Mouse (Mus musculus): ENCODE data around the gene Foxr2. TPM values are rescaled to one million over a fixed set of nuclear protein-coding genes. Genes with fewer than 3 reads are reported as not detected.

The Foxr2 gene
- 1.0 and 1.2 TPM in 2 replicates for polyA plus RNA-seq (2014; fragmentation: Nextera tagmentation; extraction: Ambion mirVana)

DNA sequence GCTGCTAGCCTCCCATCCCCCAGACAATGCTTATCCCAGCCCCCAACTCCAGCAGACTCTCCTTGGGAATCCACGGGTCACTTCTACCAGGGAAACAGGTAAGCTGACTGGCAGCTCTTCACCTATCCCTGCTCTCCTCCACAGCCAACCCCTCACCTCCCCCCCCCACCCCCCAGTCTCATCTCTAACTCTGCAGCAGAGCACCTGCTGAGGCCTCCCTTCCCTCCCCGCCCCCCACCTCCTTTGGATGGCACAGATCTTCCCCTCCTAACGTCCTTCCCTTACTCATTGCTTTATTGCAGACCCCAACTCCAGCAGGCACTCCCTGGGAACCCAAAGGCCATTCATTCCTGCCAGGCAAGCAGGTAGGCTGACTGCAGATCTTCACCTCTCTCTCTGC, at the start of gene Foxr2:
TSS of gene Foxr2 (plus strand) at position 301 of the 400 bp plus-strand sequence.
- 23% methylated on average over 2 of the region's 3 CpGs for WGBS
- no peaks in the 10 kb centered on the region; the same call in 1 of the 2 replicates for H3K27me3 ChIP-seq (ENCODE audit: control insufficient read depth, insufficient read depth, low read length)
- no peak within 1 kb of the TSS for H3K27ac ChIP-seq
- no peak within 1 kb of the TSS for H3K4me3 ChIP-seq (replicated peaks; ENCODE audit: low read length)
- no peak within 1 kb of the TSS for H3K9ac ChIP-seq
- H3K4me2 ChIP-seq (replicated peaks) = no peak within 1 kb of the TSS
- ATAC-seq (ENCODE audit: low FRiP score) (no peak), DNase-seq (ENCODE audit: low spot score) (no peak)
- H3K4me1 ChIP-seq (replicated peaks; ENCODE audit: control insufficient read depth, insufficient read depth, low read length) = no peaks in the 10 kb centered on the region
- no peaks in the 10 kb centered on the region for H3K36me3 ChIP-seq (replicated peaks; ENCODE audit: control insufficient read depth, insufficient read depth)
- no peaks in the 10 kb centered on the region for H3K9me3 ChIP-seq (ENCODE audit: control insufficient read depth, low read length)

DNA sequence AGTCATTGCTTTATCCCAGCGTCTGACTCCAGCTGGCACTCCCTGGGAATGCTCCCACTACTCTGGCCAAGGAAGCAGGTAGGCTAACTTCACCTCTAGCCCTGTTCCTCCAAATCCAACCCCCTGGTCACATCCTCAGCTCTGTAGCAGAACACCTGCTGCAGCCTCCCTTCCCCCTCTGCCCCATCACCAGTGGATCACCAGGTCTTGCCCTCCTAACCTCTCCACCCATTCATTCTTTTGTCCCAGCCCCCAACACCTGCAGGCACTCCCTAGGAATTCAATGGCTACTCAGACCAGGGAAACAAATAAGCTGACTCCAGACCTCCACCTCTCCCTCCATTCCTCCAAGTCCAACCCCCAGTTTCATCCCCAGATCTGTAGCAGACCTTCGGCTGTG, 427 bp downstream of the Foxr2 start:
- H3K9me3 ChIP-seq (ENCODE audit: control insufficient read depth, low read length) = no peaks in the 10 kb centered on the region
- H3K4me3 ChIP-seq (replicated peaks; ENCODE audit: low read length) = no peak overlapping the region
- WGBS = 28% methylated on average over 2 of the region's 2 CpGs
- H3K36me3 ChIP-seq (replicated peaks; ENCODE audit: control insufficient read depth, insufficient read depth) = no peaks in the 10 kb centered on the region
- DNase-seq (ENCODE audit: low spot score) = no peak
- H3K4me1 ChIP-seq (replicated peaks; ENCODE audit: control insufficient read depth, insufficient read depth, low read length) = no peaks in the 10 kb centered on the region
- ATAC-seq (ENCODE audit: low FRiP score) = no peak
- H3K27ac ChIP-seq = no peak overlapping the region
- no peaks in the 10 kb centered on the region; the same call in 1 of the 2 replicates for H3K27me3 ChIP-seq (ENCODE audit: control insufficient read depth, insufficient read depth, low read length)
- no peak overlapping the region for H3K4me2 ChIP-seq (replicated peaks)
- no peak overlapping the region for H3K9ac ChIP-seq

DNA sequence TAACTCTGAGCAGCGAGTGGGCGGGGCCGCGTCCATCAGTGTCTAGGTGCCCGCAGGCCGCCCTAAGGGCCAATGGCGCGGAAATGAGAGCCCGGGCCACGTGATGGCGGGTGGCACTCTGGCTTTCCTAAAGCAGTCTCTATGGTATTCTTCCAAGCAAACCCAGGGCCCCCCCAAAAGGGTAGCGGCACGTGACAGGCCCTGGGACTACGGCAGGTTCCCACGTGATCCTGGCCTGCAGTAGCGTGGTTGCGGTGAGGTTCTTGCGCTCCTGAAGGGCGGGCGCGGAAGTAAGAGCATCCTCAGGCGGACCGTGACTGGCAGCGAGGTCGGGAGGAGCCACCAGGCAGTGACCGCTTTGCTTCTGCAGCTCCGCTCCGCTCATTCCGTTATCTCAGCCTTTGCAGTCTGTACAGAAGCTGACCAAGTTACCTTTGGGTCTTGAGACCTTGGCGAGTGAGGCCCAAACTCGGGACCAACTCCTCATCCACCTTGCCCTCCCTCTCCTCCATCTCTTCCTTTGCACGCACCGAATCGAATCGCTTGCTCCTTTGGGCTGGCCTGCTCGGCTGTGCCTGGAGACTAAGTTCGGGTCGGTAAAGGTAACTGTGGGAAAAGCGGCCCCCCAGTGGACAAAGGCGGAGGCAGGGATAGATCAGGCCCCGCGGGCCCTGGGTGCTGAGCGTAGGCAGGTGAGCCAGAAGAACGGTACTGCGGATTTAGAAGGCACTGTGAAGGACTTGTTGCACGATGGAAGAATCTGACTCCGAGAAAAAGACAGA, 21.3 kb downstream of the Foxr2 start, which contains the start of gene Rragb:
TSS of gene Rragb (plus strand) at position 248 of the 782 bp plus-strand sequence.
- Histone ChIP-seq H3K9ac (peak within 1 kb of the TSS; percentile 55), H3K27ac (peak within 1 kb of the TSS; percentile 51), H3K4me1 (replicated peaks; ENCODE audit: control insufficient read depth, insufficient read depth, low read length) (no peaks in the 10 kb centered on the region), H3K27me3 (ENCODE audit: control insufficient read depth, insufficient read depth, low read length) (no peaks in the 10 kb centered on the region; the same call in none of the 2 replicates), H3K4me3 (replicated peaks; ENCODE audit: low read length) (peak within 1 kb of the TSS; percentile 53), H3K36me3 (replicated peaks; ENCODE audit: control insufficient read depth, insufficient read depth) (no peaks in the 10 kb centered on the region), H3K9me3 (ENCODE audit: control insufficient read depth, low read length) (no peaks in the 10 kb centered on the region), H3K4me2 (replicated peaks) (peak within 1 kb of the TSS; percentile 58)
- ATAC-seq (ENCODE audit: low FRiP score) (peak; percentile 99), DNase-seq (ENCODE audit: low spot score) (peak; percentile 74)
- 16% methylated on average over 47 of the region's 47 CpGs for WGBS

DNA sequence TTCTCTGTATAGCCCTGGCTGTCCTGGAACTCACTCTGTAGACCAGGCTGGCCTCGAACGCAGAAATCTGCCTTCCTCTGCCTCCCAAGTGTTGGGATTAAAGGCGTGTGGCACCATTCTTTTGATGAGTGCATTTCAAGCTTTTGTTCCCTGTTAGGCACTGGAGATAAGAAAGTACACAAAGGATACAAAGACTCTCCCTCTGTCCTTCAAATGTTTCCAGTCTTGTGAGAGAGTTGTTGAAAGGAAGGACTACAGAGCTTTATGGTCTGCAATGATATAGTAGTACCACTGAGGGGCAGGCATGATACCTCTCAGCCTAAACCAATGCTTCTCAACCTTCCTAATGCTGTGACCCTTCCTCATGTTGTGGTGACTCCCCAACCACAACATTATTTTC, 24.1 kb downstream of the Foxr2 start:
- Histone ChIP-seq H3K27me3 (ENCODE audit: control insufficient read depth, insufficient read depth, low read length) (no peaks in the 10 kb centered on the region; the same call in none of the 2 replicates), H3K9ac (no peak overlapping the region), H3K27ac (no peak overlapping the region), H3K9me3 (ENCODE audit: control insufficient read depth, low read length) (no peaks in the 10 kb centered on the region), H3K4me2 (replicated peaks) (no peak overlapping the region), H3K36me3 (replicated peaks; ENCODE audit: control insufficient read depth, insufficient read depth) (no peaks in the 10 kb centered on the region), H3K4me3 (replicated peaks; ENCODE audit: low read length) (no peak overlapping the region), H3K4me1 (replicated peaks; ENCODE audit: control insufficient read depth, insufficient read depth, low read length) (no peaks in the 10 kb centered on the region)
- DNase-seq (ENCODE audit: low spot score) (no peak), ATAC-seq (ENCODE audit: low FRiP score) (no peak)
- WGBS = 66% methylated on average over 3 of the region's 3 CpGs

- H3K9ac ChIP-seq = no peak overlapping the region
- 11% methylated on average over 1 of the region's 1 CpGs for WGBS
- H3K36me3 ChIP-seq (replicated peaks; ENCODE audit: control insufficient read depth, insufficient read depth) = no peaks in the 10 kb centered on the region
- H3K4me2 ChIP-seq (replicated peaks) = no peak overlapping the region
- no peak overlapping the region for H3K4me3 ChIP-seq (replicated peaks; ENCODE audit: low read length)
- H3K27ac ChIP-seq = no peak overlapping the region
- no peaks in the 10 kb centered on the region for H3K9me3 ChIP-seq (ENCODE audit: control insufficient read depth, low read length)
- H3K4me1 ChIP-seq (replicated peaks; ENCODE audit: control insufficient read depth, insufficient read depth, low read length) = no peaks in the 10 kb centered on the region
- no peaks in the 10 kb centered on the region for H3K27me3 ChIP-seq (ENCODE audit: control insufficient read depth, insufficient read depth, low read length)
- no peak for DNase-seq (ENCODE audit: low spot score)
- ATAC-seq (ENCODE audit: low FRiP score) = no peak
Measured at GRCm38 (mm10) chrX:153151766-153152165, 33.2 kb downstream of the Foxr2 start.

DNA sequence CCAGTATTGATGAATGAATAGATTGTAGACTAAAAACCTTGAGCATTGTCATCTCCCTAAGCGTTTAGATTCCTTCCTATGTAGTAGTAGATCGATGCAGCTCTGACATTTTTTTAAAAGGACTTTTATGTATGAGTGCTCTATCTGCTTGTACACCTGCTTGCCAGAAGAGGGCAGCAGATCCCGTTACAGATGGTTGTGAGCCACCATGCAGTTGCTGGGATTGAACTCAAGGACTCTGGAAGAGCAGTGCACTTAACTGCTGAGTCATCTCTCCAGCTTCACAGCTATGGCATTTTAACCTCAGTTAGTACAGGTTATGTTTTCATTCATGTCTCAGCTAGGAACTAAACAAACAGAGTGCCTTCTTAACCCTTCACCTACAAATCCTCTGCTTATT, 36.7 kb downstream of the Foxr2 start:
- DNase-seq (ENCODE audit: low spot score) (no peak), ATAC-seq (ENCODE audit: low FRiP score) (no peak)
- Histone ChIP-seq H3K9ac (no peak overlapping the region), H3K27me3 (ENCODE audit: control insufficient read depth, insufficient read depth, low read length) (no peaks in the 10 kb centered on the region), H3K4me2 (replicated peaks) (no peak overlapping the region), H3K36me3 (replicated peaks; ENCODE audit: control insufficient read depth, insufficient read depth) (no peaks in the 10 kb centered on the region), H3K9me3 (ENCODE audit: control insufficient read depth, low read length) (no peaks in the 10 kb centered on the region), H3K4me1 (replicated peaks; ENCODE audit: control insufficient read depth, insufficient read depth, low read length) (no peaks in the 10 kb centered on the region), H3K27ac (no peak overlapping the region), H3K4me3 (replicated peaks; ENCODE audit: low read length) (no peak overlapping the region)
- WGBS = 64% methylated on average over 3 of the region's 3 CpGs

GRCm38 (mm10) chrX:153174786-153175185, 56.2 kb downstream of the Foxr2 start:
- Histone ChIP-seq H3K4me2 (replicated peaks) (no peak overlapping the region), H3K4me3 (replicated peaks; ENCODE audit: low read length) (no peak overlapping the region), H3K4me1 (replicated peaks; ENCODE audit: control insufficient read depth, insufficient read depth, low read length) (no peaks in the 10 kb centered on the region), H3K9ac (no peak overlapping the region), H3K9me3 (ENCODE audit: control insufficient read depth, low read length) (no peaks in the 10 kb centered on the region), H3K36me3 (replicated peaks; ENCODE audit: control insufficient read depth, insufficient read depth) (no peaks in the 10 kb centered on the region), H3K27ac (no peak overlapping the region), H3K27me3 (ENCODE audit: control insufficient read depth, insufficient read depth, low read length) (no peaks in the 10 kb centered on the region)
- ATAC-seq (ENCODE audit: low FRiP score) (no peak), DNase-seq (ENCODE audit: low spot score) (no peak)
- WGBS = 12% methylated on average over 1 of the region's 1 CpGs

GRCm38 (mm10) chrX:153182221-153182620, 63.6 kb downstream of the Foxr2 start:
- Histone ChIP-seq H3K36me3 (replicated peaks; ENCODE audit: control insufficient read depth, insufficient read depth) (no peaks in the 10 kb centered on the region), H3K4me3 (replicated peaks; ENCODE audit: low read length) (no peak overlapping the region), H3K4me1 (replicated peaks; ENCODE audit: control insufficient read depth, insufficient read depth, low read length) (no peaks in the 10 kb centered on the region), H3K4me2 (replicated peaks) (no peak overlapping the region), H3K27ac (no peak overlapping the region), H3K9me3 (ENCODE audit: control insufficient read depth, low read length) (no peaks in the 10 kb centered on the region), H3K9ac (no peak overlapping the region), H3K27me3 (ENCODE audit: control insufficient read depth, insufficient read depth, low read length) (no peaks in the 10 kb centered on the region)
- ATAC-seq (ENCODE audit: low FRiP score) (no peak), DNase-seq (ENCODE audit: low spot score) (no peak)
- 83% methylated on average over 2 of the region's 2 CpGs for WGBS
